Mouse (Mus musculus): ENCODE results near the gene Fdxacb1. TPM values are rescaled to one million over a fixed set of nuclear protein-coding genes. Genes with fewer than 3 reads are reported as not detected.
A peak's percentile ranks its signal among the peaks of the same experiment; 100 is the strongest.

The Fdxacb1 gene
- 1 to 10 TPM; 4.5 to 5.6 TPM for total RNA-seq (2021)
- long read RNA-seq, experiment 1, partial matches to known transcripts: 0 of 3 reads
- long read RNA-seq, experiment 1, other reads (novel, unspliced or antisense): 0 of 3 reads
- long read RNA-seq, experiment 2, transcript Fdxacb1-201 (5 exons, 2,658 nt): major isoform, 9 of 9 reads
- long read RNA-seq, experiment 2, partial matches to known transcripts: 0 of 9 reads
- long read RNA-seq, experiment 2, other reads (novel, unspliced or antisense): 0 of 9 reads

- DNase-seq (ENCODE audit: low spot score in 2 of 2): peak; percentile 96
Observed at GRCm38 (mm10) chr9:50768107-50769002, at the start of gene Fdxacb1. Fdxacb1 (plus strand) TSS chr9:50768236.

- DNase-seq (ENCODE audit: low spot score in 2 of 2): no peak
Observed at GRCm38 (mm10) chr9:50718878-50719277, 49.2 kb upstream of the Fdxacb1 start.

- no peak for DNase-seq (ENCODE audit: low spot score in 2 of 2)
Observed at GRCm38 (mm10) chr9:50721061-50721460, 47.0 kb upstream of the Fdxacb1 start.

GRCm38 (mm10) chr9:50722451-50722911 is 45.6 kb upstream of the Fdxacb1 start:
- DNase-seq (ENCODE audit: low spot score in 2 of 2): no peak

- peak; percentile 63 to 65 for DNase-seq (ENCODE audit: low spot score in 2 of 2)
Observed at GRCm38 (mm10) chr9:50723406-50723805, 44.6 kb upstream of the Fdxacb1 start.

GRCm38 (mm10) chr9:50724147-50724546 is 43.9 kb upstream of the Fdxacb1 start:
- no peak for DNase-seq (ENCODE audit: low spot score in 2 of 2)

GRCm38 (mm10) chr9:50724661-50725330 is 43.2 kb upstream of the Fdxacb1 start:
- DNase-seq (ENCODE audit: low spot score in 2 of 2): no peak

GRCm38 (mm10) chr9:50725921-50726590 is 42.0 kb upstream of the Fdxacb1 start:
- DNase-seq (ENCODE audit: low spot score in 2 of 2): no peak

GRCm38 (mm10) chr9:50727171-50727924 is 40.7 kb upstream of the Fdxacb1 start:
- DNase-seq (ENCODE audit: low spot score in 2 of 2): no peak

GRCm38 (mm10) chr9:50727925-50728651 is 39.9 kb upstream of the Fdxacb1 start:
- DNase-seq (ENCODE audit: low spot score in 2 of 2): peak; percentile 51 to 54

- DNase-seq (ENCODE audit: low spot score in 2 of 2): no peak
Observed at GRCm38 (mm10) chr9:50729600-50729999, 38.4 kb upstream of the Fdxacb1 start.

- DNase-seq (ENCODE audit: low spot score in 2 of 2): no peak
Observed at GRCm38 (mm10) chr9:50732560-50732959, 35.5 kb upstream of the Fdxacb1 start.

- peak; percentile 45 to 46 for DNase-seq (ENCODE audit: low spot score in 2 of 2)
Observed at GRCm38 (mm10) chr9:50734989-50735388, 33.0 kb upstream of the Fdxacb1 start.

GRCm38 (mm10) chr9:50738914-50739870 is 28.8 kb upstream of the Fdxacb1 start, which contains the start of gene Dixdc1:
Dixdc1 (minus strand) TSS chr9:50739517.
- DNase-seq (ENCODE audit: low spot score in 2 of 2): peak; percentile 90 to 92

GRCm38 (mm10) chr9:50740867-50741784 is 26.9 kb upstream of the Fdxacb1 start:
- DNase-seq (ENCODE audit: low spot score in 2 of 2): no peak

- DNase-seq (ENCODE audit: low spot score in 2 of 2): no peak
Observed at GRCm38 (mm10) chr9:50742261-50742660, 25.8 kb upstream of the Fdxacb1 start.

GRCm38 (mm10) chr9:50742744-50743143 is 25.3 kb upstream of the Fdxacb1 start:
- DNase-seq (ENCODE audit: low spot score in 2 of 2): no peak

Data from adrenal gland, adult 18-20 months (tissue).